Mouse (Mus musculus) stomach, postnatal 0 days (tissue): ENCODE data around the gene Ddx20.

ENCODE experiments used
- CTCF ChIP-seq: IDR thresholded peaks from 2 replicates; pipeline ENCODE4 v1.5.1; 2016; ENCODE audit warnings: antibody characterized with exemption, low read depth, mild to moderate bottlenecking, moderate library complexity
- EP300 ChIP-seq: optimal IDR thresholded peaks from 2 replicates; pipeline ENCODE3; 2016; ENCODE audit warnings: antibody characterized with exemption

- TF ChIP-seq CTCF = no peak
- TF ChIP-seq EP300 = no peak
These were observed 22.1 kb downstream of the Ddx20 start for GRCm38 (mm10) chr3:105665105-105665765.
